Mouse (Mus musculus) intestine, embryonic 15.5 days (tissue): ENCODE results near the gene Terf2ip. TPM values are rescaled to one million over a fixed set of nuclear protein-coding genes. Genes with fewer than 3 reads are reported as not detected.

Experiments
- ATAC-seq: fragments of 200-750 bp; cut with Nextera tagmentation; 2 replicates; pipeline ENCODE4 v1.8.0; 2017; ENCODE audit warnings: moderate TSS enrichment, moderate library complexity
- H3K27ac ChIP-seq: fragments of 300-500 bp; sonication (generic); 2 replicates; pipeline ENCODE4 v1.5.1; 2015; ENCODE audit warnings: mild to moderate bottlenecking, inconsistent platforms
- H3K27me3 ChIP-seq: fragments of 300-500 bp; sonication (generic); replicated peaks from 2 replicates; pipeline ENCODE4 v1.6.1; 2015; ENCODE audit warnings: inconsistent platforms
- H3K36me3 ChIP-seq: fragments of 300-500 bp; sonication (generic); 2 replicates; pipeline ENCODE4 v1.6.1; 2015; ENCODE audit warnings: inconsistent platforms
- H3K4me1 ChIP-seq: fragments of 300-500 bp; sonication (generic); replicated peaks from 2 replicates; pipeline ENCODE4 v1.6.1; 2015; ENCODE audit warnings: inconsistent platforms
- H3K4me2 ChIP-seq: fragments of 300-500 bp; sonication (generic); replicated peaks from 2 replicates; pipeline ENCODE4 v1.6.1; 2015; ENCODE audit warnings: mild to moderate bottlenecking, inconsistent platforms
- H3K4me3 ChIP-seq: fragments of 300-500 bp; sonication (generic); replicated peaks from 2 replicates; pipeline ENCODE4 v1.5.1; 2015; ENCODE audit warnings: inconsistent platforms
- H3K9ac ChIP-seq: fragments of 300-500 bp; sonication (generic); 2 replicates; pipeline ENCODE4 v1.6.1; 2015; ENCODE audit warnings: inconsistent platforms
- H3K9me3 ChIP-seq: fragments of 300-500 bp; sonication (generic); 2 replicates; pipeline ENCODE4 v1.6.1; 2016; ENCODE audit warnings: inconsistent platforms
- WGBS: fragments of 180-500 bp; shearing (Covaris S2); methylation state at CpG from one replicate; pipeline ENCODE4 v1.1.7; 2015; 5-methylcytosine and 5-hydroxymethylcytosine counted together
- polyA plus RNA-seq: library from polyadenylated mRNA; unstranded; fragments of >200 nt; fragmentation: Nextera tagmentation; extraction: Ambion mirVana; gene quantifications from 2 replicates; pipeline ENCODE4 v1.2.1, GENCODE M21; 2015

Gene Terf2ip
- polyA plus RNA-seq, 1 experiment from 2014 or later: 18.2 TPM

DNA sequence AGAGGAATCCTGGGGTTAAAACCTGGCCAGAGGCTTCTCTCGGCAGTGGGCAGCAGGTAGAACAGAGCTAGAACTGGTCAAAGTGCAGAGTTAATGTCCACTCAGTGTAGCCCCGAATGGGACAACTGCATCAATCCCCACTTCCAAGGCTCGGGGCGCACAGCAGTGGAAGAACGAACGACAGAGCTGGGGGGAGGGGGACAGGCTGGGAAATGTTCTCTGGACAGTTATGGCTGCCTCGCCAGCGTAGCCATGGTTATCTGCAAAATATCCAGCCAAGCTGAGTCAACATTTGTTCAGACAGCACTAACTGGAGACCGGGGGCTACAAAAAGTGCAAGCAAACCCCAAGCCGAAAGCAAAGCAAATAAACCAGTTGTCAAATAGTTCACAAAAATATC, 33.1 kb upstream of the Terf2ip start:
- ATAC-seq: no peak
- 64% methylated on average over 10 of the region's 10 CpGs for WGBS
- no peak overlapping the region for H3K27ac ChIP-seq

DNA sequence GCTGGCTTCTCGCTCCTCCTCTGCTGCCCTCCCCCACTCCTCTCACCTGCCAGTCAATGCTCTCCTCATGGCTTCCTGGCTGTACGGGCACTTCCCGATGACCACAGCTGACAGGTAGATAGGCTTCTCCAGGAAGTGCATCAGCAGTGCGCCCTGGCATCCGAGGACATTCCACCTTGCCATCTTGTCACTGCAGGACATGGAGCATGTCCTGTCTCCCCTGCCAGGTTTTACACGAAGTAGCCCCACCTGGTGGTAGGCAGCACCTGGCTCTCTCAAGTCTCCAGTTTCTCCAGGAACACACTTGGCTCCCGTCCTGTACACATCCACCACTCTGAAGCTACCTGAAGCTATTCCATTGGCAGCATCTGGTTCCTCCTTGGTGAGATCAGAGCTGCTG, 29.1 kb upstream of the Terf2ip start:
- Histone ChIP-seq H3K27me3 (no peaks in the 10 kb centered on the region), H3K4me1 (no peaks in the 10 kb centered on the region), H3K27ac (no peak overlapping the region), H3K4me3 (no peak overlapping the region), H3K9ac (no peak overlapping the region), H3K9me3 (no peaks in the 10 kb centered on the region), H3K36me3 (0 out of 2 replicates have a peak, but pooled peaks cover 10% of the 10 kb centered on the region), H3K4me2 (no peak overlapping the region)
- no peak for ATAC-seq
- 73% methylated on average over 7 of the region's 7 CpGs for WGBS

More for the DNA sequence above, 33.1 kb upstream of the Terf2ip start:
- Histone ChIP-seq H3K4me1 (no peaks in the 10 kb centered on the region), H3K9ac (no peak overlapping the region), H3K36me3 (peaks cover 8% of the 10 kb centered on the region; the same call in 1 of the 2 replicates), H3K27me3 (no peaks in the 10 kb centered on the region), H3K4me2 (no peak overlapping the region), H3K9me3 (no peaks in the 10 kb centered on the region), H3K4me3 (no peak overlapping the region)

DNA sequence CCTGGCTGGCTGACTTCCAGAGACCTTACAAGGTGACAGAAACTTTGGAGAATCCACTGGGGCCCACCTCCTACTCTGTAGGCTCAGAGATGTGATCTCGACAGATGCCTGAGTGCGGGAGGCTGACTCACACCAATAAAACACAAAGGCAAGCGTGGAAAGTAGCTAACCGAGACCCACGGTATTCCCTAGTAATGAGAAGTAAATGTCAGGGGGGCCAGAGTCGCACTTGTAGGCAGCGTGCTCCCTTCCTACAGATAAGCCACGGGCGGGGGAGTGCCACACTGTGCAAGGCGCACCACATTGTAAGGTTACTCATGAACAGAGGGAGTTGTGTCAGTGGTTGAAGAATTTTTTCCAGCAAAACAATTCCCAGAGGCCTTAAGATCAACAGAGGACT, 26.7 kb upstream of the Terf2ip start:
- Histone ChIP-seq H3K36me3 (peaks cover 18% of the 10 kb centered on the region; the same call in 1 of the 2 replicates), H3K9ac (no peak overlapping the region), H3K27ac (no peak overlapping the region), H3K9me3 (no peaks in the 10 kb centered on the region), H3K4me3 (no peak overlapping the region), H3K27me3 (no peaks in the 10 kb centered on the region), H3K4me1 (no peaks in the 10 kb centered on the region), H3K4me2 (no peak overlapping the region)
- no peak for ATAC-seq
- WGBS: 72% methylated on average over 10 of the region's 10 CpGs

DNA sequence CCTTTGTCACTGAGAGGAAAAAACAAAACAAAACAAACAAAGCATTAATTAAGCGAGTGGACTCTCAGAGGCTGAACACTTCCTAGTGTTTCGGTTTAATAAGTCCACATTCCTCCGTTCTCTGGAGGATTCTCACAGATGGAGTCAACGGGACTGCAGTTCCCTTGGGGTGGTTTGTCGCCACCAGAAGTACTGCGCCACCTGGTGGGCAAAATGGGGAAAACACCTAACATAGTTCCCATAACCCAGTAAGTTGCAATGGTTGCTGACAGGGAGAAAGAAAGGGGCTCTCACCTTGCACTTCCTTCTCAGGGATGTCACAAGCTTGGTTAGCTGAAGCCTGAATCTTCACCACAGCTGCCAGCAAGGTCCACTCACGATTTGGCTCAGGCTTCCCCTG, 21.3 kb upstream of the Terf2ip start:
- H3K9ac ChIP-seq: no peak overlapping the region
- no peak overlapping the region for H3K4me2 ChIP-seq
- H3K36me3 ChIP-seq: peaks cover 21% of the 10 kb centered on the region
- 0 out of 2 replicates have a peak, but pooled peaks cover 3% of the 10 kb centered on the region for H3K4me1 ChIP-seq
- H3K4me3 ChIP-seq: no peak overlapping the region
- H3K27ac ChIP-seq: no peak overlapping the region
- no peaks in the 10 kb centered on the region for H3K9me3 ChIP-seq
- no peaks in the 10 kb centered on the region for H3K27me3 ChIP-seq
- WGBS: 12% methylated on average over 7 of the region's 7 CpGs
- ATAC-seq: peak; percentile 1; the same call in 1 of the 2 replicates

DNA sequence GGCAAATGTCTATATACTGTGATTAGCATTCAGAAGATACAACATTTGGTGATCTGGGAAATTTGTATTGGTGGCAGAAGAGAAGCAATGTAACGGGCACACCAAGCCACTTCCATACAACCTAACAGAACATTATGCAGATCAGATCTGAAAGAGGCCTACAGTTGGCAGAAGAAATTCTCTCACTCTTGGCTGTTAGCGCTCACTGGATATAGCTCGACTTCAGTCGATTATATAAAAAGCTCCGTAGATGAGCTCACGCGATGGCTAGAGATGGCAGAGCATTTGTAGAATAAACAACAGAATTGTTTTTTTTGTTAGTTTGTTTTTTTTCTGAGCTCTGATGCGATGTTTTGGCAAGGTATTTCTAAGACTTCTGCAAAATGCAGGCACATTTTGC, 19.9 kb upstream of the Terf2ip start:
- Histone ChIP-seq H3K27ac (no peak overlapping the region), H3K27me3 (no peaks in the 10 kb centered on the region), H3K9ac (peak overlapping the region; percentile 78; the same call in 1 of the 2 replicates), H3K36me3 (peaks cover 19% of the 10 kb centered on the region), H3K4me2 (peak overlapping the region; percentile 63), H3K9me3 (no peaks in the 10 kb centered on the region), H3K4me1 (0 out of 2 replicates have a peak, but pooled peaks cover 3% of the 10 kb centered on the region), H3K4me3 (peak overlapping the region; percentile 82)
- WGBS: 59% methylated on average over 8 of the region's 8 CpGs
- no peak for ATAC-seq

DNA sequence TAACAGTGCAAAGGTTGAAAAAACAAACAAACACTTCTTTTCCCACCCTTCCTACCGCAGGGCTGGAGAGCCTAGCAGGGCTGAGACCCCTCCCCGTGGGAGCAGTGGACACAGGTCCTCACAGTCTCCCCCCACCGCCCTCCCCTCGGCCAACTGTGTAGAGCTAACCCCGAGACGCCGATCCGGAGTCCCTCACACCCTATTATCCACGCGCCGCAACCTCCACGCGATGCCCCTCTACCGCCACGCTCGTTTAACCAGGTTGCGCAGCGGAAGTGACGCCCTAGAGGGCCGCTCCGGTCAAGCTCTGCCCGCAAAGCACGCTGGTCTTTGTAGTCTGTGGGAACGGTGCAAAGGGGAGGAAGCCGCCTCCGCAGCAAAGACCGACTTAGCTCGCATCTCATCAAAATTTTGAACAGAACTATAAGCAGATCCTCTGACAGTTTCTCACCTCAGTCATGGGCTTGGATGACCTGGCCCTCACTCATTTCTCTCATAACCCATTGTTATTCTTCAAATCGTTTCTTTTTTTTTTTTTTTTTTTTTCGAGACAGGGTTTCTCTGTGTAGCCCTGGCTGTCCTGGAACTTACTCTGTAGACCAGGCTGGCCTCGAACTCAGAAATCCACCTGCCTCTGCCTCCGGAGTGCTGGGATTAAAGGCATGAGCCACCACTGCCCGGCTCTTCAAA, 19.0 kb upstream of the Terf2ip start, which contains the start of gene Adat1:
Adat1 (minus strand) TSS at position 290 of the 690 bp plus-strand sequence.
- Histone ChIP-seq H3K27ac (0 out of 2 replicates have a peak within 1 kb of the TSS, but pooled peaks have one; percentile 23), H3K9ac (peak within 1 kb of the TSS; percentile 78), H3K4me3 (peak within 1 kb of the TSS; percentile 82), H3K36me3 (peaks cover 25% of the 10 kb centered on the region), H3K9me3 (no peaks in the 10 kb centered on the region), H3K4me2 (peak within 1 kb of the TSS; percentile 63), H3K4me1 (0 out of 2 replicates have a peak, but pooled peaks cover 3% of the 10 kb centered on the region), H3K27me3 (no peaks in the 10 kb centered on the region)
- WGBS: 4% methylated on average over 33 of the region's 33 CpGs
- peak; percentile 97 for ATAC-seq

DNA sequence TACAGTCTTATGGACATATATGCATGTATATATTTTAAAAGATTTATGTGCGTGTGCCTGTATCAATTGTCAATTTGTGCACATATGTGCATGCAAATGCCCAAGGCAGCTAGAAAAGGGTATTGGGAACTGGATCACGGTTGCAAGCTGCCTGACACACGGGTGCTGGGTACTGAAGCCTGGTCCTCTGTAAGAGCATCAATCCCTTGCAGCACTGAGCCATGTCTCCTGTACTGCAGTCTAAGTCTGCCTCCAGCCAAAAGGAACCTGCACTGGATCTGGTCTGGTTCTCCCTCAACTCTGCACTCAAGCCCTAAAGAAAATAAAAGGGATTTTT, 18.5 kb upstream of the Terf2ip start:
- H3K4me2 ChIP-seq: peak overlapping the region; percentile 63; the same call in 1 of the 2 replicates
- no peaks in the 10 kb centered on the region for H3K9me3 ChIP-seq
- WGBS: 59% methylated on average over 3 of the region's 3 CpGs
- no peaks in the 10 kb centered on the region for H3K27me3 ChIP-seq
- H3K36me3 ChIP-seq: peaks cover 27% of the 10 kb centered on the region
- H3K27ac ChIP-seq: no peak overlapping the region
- H3K4me1 ChIP-seq: 0 out of 2 replicates have a peak, but pooled peaks cover 3% of the 10 kb centered on the region
- H3K4me3 ChIP-seq: no peak overlapping the region
- H3K9ac ChIP-seq: no peak overlapping the region
- no peak for ATAC-seq

DNA sequence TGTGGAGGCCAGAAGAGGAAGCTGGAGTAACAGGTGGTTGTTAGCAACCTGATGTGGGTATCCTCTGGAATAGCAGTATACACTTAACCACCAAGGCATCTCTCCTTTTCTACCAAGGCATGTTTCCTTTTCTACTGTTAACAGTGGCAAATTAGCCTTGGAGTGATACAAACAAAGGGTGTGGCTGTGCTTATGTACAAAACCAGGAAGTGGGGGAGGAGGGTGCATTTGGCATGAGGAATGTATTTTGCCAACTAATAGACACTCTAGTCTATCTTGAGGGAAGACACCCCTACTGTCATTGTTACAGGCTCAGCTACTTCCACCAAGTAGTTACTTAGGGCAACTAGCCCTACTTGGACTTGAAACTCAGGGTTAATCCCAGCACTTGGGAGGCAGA, 6.4 kb upstream of the Terf2ip start:
- Histone ChIP-seq H3K9me3 (no peaks in the 10 kb centered on the region), H3K27ac (no peak overlapping the region), H3K9ac (no peak overlapping the region), H3K36me3 (peaks cover 47% of the 10 kb centered on the region), H3K4me1 (no peaks in the 10 kb centered on the region; the same call in 1 of the 2 replicates), H3K4me2 (no peak overlapping the region), H3K4me3 (no peak overlapping the region), H3K27me3 (no peaks in the 10 kb centered on the region)
- no peak for ATAC-seq

DNA sequence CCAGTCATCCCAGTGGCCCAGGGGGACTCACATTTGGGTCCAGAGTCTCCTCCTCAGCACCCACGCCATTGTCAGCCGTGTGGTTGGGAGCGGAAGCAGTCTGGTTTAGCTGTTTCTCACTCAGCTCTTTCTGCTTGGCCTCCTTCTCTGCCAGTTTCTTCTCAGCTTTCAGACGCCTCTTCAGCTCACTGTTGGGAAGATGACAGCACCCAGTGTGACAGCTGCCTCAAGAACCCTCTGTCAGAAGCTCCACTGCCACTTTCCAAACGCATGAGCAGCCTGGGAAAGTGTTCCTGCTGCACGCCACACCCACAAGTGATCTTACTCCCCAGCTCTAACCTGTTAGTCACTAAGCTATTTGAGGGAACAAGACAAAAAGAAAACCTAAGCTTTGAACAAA, 5.6 kb upstream of the Terf2ip start:
- Histone ChIP-seq H3K4me3 (no peak overlapping the region), H3K4me1 (no peaks in the 10 kb centered on the region; the same call in 1 of the 2 replicates), H3K36me3 (peaks cover 38% of the 10 kb centered on the region), H3K4me2 (no peak overlapping the region), H3K27me3 (no peaks in the 10 kb centered on the region), H3K9ac (no peak overlapping the region), H3K27ac (no peak overlapping the region), H3K9me3 (no peaks in the 10 kb centered on the region)
- WGBS: 94% methylated on average over 6 of the region's 6 CpGs
- ATAC-seq: no peak

DNA sequence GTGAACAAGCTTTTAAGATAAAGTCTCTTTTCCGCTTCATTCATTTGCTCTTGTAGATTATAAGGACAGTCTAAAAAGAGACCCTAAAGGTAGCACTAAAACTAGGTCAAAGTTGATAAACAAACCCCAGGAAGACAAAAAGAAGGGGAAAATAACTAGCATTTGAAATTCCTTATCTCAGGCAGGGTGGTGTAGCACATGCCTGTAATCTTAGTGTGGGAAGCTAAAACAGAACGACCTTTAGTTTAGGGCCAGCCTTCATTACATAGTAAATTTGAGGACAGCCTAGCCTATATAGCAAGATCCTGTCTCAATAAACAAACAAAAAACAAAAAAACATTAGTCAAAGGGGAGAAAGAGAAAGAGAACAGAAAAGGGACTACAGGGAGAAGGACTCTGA, 3.5 kb upstream of the Terf2ip start:
- H3K36me3 ChIP-seq: peaks cover 18% of the 10 kb centered on the region
- no peak for ATAC-seq
- peaks cover 5% of the 10 kb centered on the region for H3K4me1 ChIP-seq
- H3K4me2 ChIP-seq: no peak overlapping the region
- H3K4me3 ChIP-seq: no peak overlapping the region
- 89% methylated on average over 2 of the region's 2 CpGs for WGBS
- no peak overlapping the region for H3K27ac ChIP-seq
- no peaks in the 10 kb centered on the region for H3K27me3 ChIP-seq
- no peaks in the 10 kb centered on the region for H3K9me3 ChIP-seq
- H3K9ac ChIP-seq: no peak overlapping the region

DNA sequence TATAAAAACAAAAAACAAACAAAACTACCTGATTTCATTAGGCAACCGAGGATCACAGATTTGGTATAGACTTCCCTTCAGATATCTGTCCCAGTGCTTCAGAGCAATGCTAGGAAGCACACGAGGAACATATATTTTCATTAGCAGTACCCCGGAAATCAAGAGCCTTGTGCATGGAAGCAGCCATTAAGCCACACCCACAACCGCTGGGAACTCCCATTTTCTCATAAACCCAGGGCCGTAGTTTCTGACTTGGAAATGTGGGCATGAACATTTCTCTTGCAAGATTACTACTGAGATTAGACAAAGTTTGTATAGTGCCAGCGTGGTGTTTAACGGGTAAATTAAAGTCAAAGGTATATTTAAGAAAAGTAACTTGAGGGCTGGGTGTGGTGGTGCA, 1.6 kb upstream of the Terf2ip start:
- 90% methylated on average over 7 of the region's 7 CpGs for WGBS
- Histone ChIP-seq H3K4me3 (no peak overlapping the region), H3K9me3 (no peaks in the 10 kb centered on the region), H3K27ac (no peak overlapping the region), H3K4me2 (0 out of 2 replicates have a peak overlapping the region, but pooled peaks have one; percentile 93), H3K36me3 (peaks cover 8% of the 10 kb centered on the region), H3K9ac (no peak overlapping the region), H3K4me1 (peaks cover 11% of the 10 kb centered on the region), H3K27me3 (no peaks in the 10 kb centered on the region)
- no peak for ATAC-seq

DNA sequence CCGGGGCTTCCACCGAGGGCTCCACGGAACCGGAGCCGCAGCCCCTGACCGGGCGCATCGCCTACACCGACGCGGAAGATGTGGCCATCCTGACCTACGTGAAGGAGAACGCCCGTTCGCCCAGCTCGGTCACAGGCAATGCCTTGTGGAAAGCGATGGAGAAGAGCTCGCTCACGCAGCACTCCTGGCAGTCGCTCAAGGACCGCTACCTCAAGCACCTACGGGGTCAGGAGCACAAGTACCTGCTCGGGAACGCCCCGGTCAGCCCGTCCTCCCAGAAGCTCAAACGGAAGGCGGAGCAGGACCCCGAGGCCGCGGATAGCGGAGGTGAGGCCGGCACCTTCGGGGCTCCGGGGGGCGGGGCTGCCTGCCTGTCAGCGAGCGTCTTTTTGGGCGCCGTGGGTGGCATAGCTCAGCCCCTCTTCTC, 631 bp downstream of the Terf2ip start:
- peak overlapping the region; percentile 79 for H3K27ac ChIP-seq
- H3K9ac ChIP-seq: peak overlapping the region; percentile 90
- H3K4me2 ChIP-seq: peak overlapping the region; percentile 93
- WGBS: under 1% methylated on average over 40 of the region's 40 CpGs
- peaks cover 5% of the 10 kb centered on the region; the same call in 1 of the 2 replicates for H3K36me3 ChIP-seq
- ATAC-seq: no peak; the same call in 1 of the 2 replicates
- H3K27me3 ChIP-seq: no peaks in the 10 kb centered on the region
- H3K4me1 ChIP-seq: peaks cover 11% of the 10 kb centered on the region
- peak overlapping the region; percentile 96 for H3K4me3 ChIP-seq
- H3K9me3 ChIP-seq: no peaks in the 10 kb centered on the region

DNA sequence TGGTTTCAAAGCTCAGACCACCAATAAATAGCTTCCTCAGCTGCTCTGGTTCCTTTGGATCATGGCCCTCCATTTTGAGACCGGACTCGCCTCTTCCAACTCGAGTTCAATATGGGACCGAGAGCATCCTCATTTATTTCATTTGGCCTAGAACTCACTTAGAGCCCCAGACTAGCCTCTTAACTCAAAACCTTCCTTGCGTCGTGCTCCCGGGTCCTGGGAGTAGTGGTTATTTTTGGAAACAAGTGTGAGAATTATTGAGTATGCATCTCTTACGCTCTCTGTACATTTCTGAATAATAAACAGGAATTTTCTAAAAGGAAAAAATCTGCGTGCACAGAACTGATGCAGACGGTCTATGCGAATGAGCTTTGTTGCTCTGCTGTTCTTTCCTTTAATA, 3.7 kb downstream of the Terf2ip start, which contains the start of gene Gm6793:
Gm6793 (minus strand) TSS at position 101 of the 400 bp plus-strand sequence.
- Histone ChIP-seq H3K27me3 (no peaks in the 10 kb centered on the region), H3K4me2 (no peak within 1 kb of the TSS), H3K27ac (no peak within 1 kb of the TSS), H3K9ac (no peak within 1 kb of the TSS), H3K4me3 (no peak within 1 kb of the TSS), H3K4me1 (peaks cover 11% of the 10 kb centered on the region), H3K36me3 (peaks cover 15% of the 10 kb centered on the region), H3K9me3 (no peaks in the 10 kb centered on the region)
- WGBS: 93% methylated on average over 11 of the region's 11 CpGs
- ATAC-seq: no peak
